Mouse (Mus musculus) lung, adult 2 months (tissue): Measurements from ENCODE around the gene Rasl10b. TPM values are rescaled to one million over a fixed set of nuclear protein-coding genes. Genes with fewer than 3 reads are reported as not detected.

Experiments
- DNase-seq: peaks from one replicate; pipeline ENCODE4 v3.0.0; 2022
- H3K4me1 ChIP-seq: fragments of 200-500 bp; 2 replicates; pipeline ENCODE4 v1.6.1; 2011; ENCODE audit warnings: low read length; ENCODE audit not compliant: control insufficient read depth, insufficient read depth
- H3K4me3 ChIP-seq: fragments of 200-500 bp; replicated peaks from 2 replicates; pipeline ENCODE3; 2011; ENCODE audit warnings: low read depth, mild to moderate bottlenecking, control low read depth, low read length; ENCODE audit errors: extremely low read depth
- CTCF ChIP-seq: fragments of 200-500 bp; IDR thresholded peaks from 2 replicates; pipeline ENCODE4 v1.5.1; 2011; ENCODE audit warnings: mild to moderate bottlenecking, low read length, control low read depth; ENCODE audit not compliant: insufficient read depth
- POLR2A ChIP-seq: fragments of 200-500 bp; IDR thresholded peaks from 2 replicates; pipeline ENCODE4 v1.6.1; 2011; ENCODE audit warnings: low read depth, mild to moderate bottlenecking, control low read depth, low read length, borderline replicate concordance; ENCODE audit errors: extremely low read depth
- WGBS: fragments of 180-500 bp; shearing (Covaris S2); methylation state at CpG from one replicate; pipeline ENCODE4 v1.1.7; 2018; 5-methylcytosine and 5-hydroxymethylcytosine counted together
- polyA plus RNA-seq: library from polyadenylated mRNA; depleted of rRNA; stranded (reverse); fragments of >200 nt; gene quantifications from 2 replicates; pipeline ENCODE4 v1.2.3, GENCODE M21; 2012; rRNA removed

Gene Rasl10b
- polyA plus RNA-seq, 1 experiment = 1.9 TPM

GRCm38 (mm10) chr11:83457912-83458601 is 49.1 kb downstream of the Rasl10b start:
- no peak for DNase-seq
- 65% methylated on average over 9 of the region's 9 CpGs for WGBS
- Histone ChIP-seq H3K4me3 (no peak overlapping the region), H3K4me1 (peaks cover 12% of the 10 kb centered on the region)
- TF ChIP-seq POLR2A = no peak
- no peak for TF ChIP-seq CTCF

GRCm38 (mm10) chr11:83461462-83462027 is 52.6 kb downstream of the Rasl10b start:
- peak overlapping the region; percentile 15 for H3K4me3 ChIP-seq
- 74% methylated on average over 10 of the region's 10 CpGs for WGBS
- no peak for TF ChIP-seq POLR2A
- no peak for TF ChIP-seq CTCF
- H3K4me1 ChIP-seq = peaks cover 15% of the 10 kb centered on the region
- no peak for DNase-seq

GRCm38 (mm10) chr11:83462711-83463244 is 53.8 kb downstream of the Rasl10b start, which contains the start of gene Mmp28:
TSS of gene Mmp28 (minus strand) at chr11:83463071.
- peak; percentile 71 for DNase-seq
- WGBS = 1% methylated on average over 41 of the region's 42 CpGs
- no peak for TF ChIP-seq POLR2A
- TF ChIP-seq CTCF = no peak
- Histone ChIP-seq H3K4me1 (peaks cover 17% of the 10 kb centered on the region), H3K4me3 (peak within 1 kb of the TSS; percentile 72)

GRCm38 (mm10) chr11:83465976-83466375 is 57.0 kb downstream of the Rasl10b start:
- H3K4me3 ChIP-seq = no peak overlapping the region
- H3K4me1 ChIP-seq = peaks cover 17% of the 10 kb centered on the region
- peak; percentile 55 for DNase-seq
- WGBS = 6% methylated on average over 2 of the region's 2 CpGs
- no peak for TF ChIP-seq CTCF
- TF ChIP-seq POLR2A = no peak

- DNase-seq = peak; percentile 51
- TF ChIP-seq POLR2A (no peak), CTCF (no peak)
- Histone ChIP-seq H3K4me1 (peaks cover 17% of the 10 kb centered on the region), H3K4me3 (no peak overlapping the region)
- WGBS = 16% methylated on average over 11 of the region's 11 CpGs
These were observed 58.2 kb downstream of the Rasl10b start for GRCm38 (mm10) chr11:83467120-83467652.

- H3K4me1 ChIP-seq = peaks cover 15% of the 10 kb centered on the region
- H3K4me3 ChIP-seq = no peak overlapping the region
- DNase-seq = no peak
- TF ChIP-seq POLR2A = no peak
- no peak for TF ChIP-seq CTCF
- 96% methylated on average over 3 of the region's 3 CpGs for WGBS
These were observed 59.8 kb downstream of the Rasl10b start for GRCm38 (mm10) chr11:83468765-83469164.

Other genes starting within 250 kb of the Rasl10b start
- 0.55 and 1.1 TPM in 2 replicates for gene Slfn4, start 234.0 kb upstream of the Rasl10b start, polyA plus RNA-seq
- 0.38 and 0.85 TPM in 2 replicates for gene Slfn3, start 217.8 kb upstream of the Rasl10b start, polyA plus RNA-seq
- gene Slfn14, start 122.4 kb upstream of the Rasl10b start, polyA plus RNA-seq = 0.02 and 0.17 TPM in 2 replicates
- 31.4 and 43.9 TPM in 2 replicates for gene Ap2b1, start 110.1 kb upstream of the Rasl10b start, polyA plus RNA-seq
- 6.5 and 6.7 TPM in 2 replicates for gene Pex12, start 106.6 kb upstream of the Rasl10b start, polyA plus RNA-seq
- 2.8 TPM in 2 replicates for gene Gas2l2, start 20.3 kb downstream of the Rasl10b start, polyA plus RNA-seq
- 0.54 TPM in 1 of 2 replicates, not detected in the other for gene 1700020L24Rik, start 28.5 kb downstream of the Rasl10b start, polyA plus RNA-seq
- gene Mmp28, start 53.9 kb downstream of the Rasl10b start, polyA plus RNA-seq = 20.1 and 33.3 TPM in 2 replicates
- 8.5 and 10.7 TPM in 2 replicates for gene Taf15, start 63.9 kb downstream of the Rasl10b start, polyA plus RNA-seq
- gene Heatr9, start 113.0 kb downstream of the Rasl10b start, polyA plus RNA-seq = 0.06 TPM in 1 of 2 replicates, not detected in the other
- 70.3 and 198 TPM in 2 replicates for gene Ccl5, start 121.4 kb downstream of the Rasl10b start, polyA plus RNA-seq
- 3.6 and 8.0 TPM in 2 replicates for gene Ccl9, start 169.5 kb downstream of the Rasl10b start, polyA plus RNA-seq
- 64.7 and 98.8 TPM in 2 replicates for gene Ccl6, start 183.9 kb downstream of the Rasl10b start, polyA plus RNA-seq
- not detected in 2 replicates for gene Rpl9-ps1, start 236.5 kb downstream of the Rasl10b start, polyA plus RNA-seq
- gene Ccl3, start 240.2 kb downstream of the Rasl10b start, polyA plus RNA-seq = 4.3 and 5.7 TPM in 2 replicates